Mouse (Mus musculus) myocyte (in vitro differentiated cells): ENCODE data around the gene Pkdcc.

Experiments
- E2F4 ChIP-seq: IDR thresholded peaks from one replicate; pipeline ENCODE4 v1.6.1; 2011; ENCODE audit warnings: mild to moderate bottlenecking, control low read depth, moderate library complexity; ENCODE audit not compliant: insufficient read depth
- POLR2A ChIP-seq: IDR thresholded peaks from one replicate; pipeline ENCODE4 v1.6.1; 2011; ENCODE audit warnings: low read depth, mild to moderate bottlenecking, control low read depth, moderate library complexity; ENCODE audit not compliant: insufficient read length

DNA sequence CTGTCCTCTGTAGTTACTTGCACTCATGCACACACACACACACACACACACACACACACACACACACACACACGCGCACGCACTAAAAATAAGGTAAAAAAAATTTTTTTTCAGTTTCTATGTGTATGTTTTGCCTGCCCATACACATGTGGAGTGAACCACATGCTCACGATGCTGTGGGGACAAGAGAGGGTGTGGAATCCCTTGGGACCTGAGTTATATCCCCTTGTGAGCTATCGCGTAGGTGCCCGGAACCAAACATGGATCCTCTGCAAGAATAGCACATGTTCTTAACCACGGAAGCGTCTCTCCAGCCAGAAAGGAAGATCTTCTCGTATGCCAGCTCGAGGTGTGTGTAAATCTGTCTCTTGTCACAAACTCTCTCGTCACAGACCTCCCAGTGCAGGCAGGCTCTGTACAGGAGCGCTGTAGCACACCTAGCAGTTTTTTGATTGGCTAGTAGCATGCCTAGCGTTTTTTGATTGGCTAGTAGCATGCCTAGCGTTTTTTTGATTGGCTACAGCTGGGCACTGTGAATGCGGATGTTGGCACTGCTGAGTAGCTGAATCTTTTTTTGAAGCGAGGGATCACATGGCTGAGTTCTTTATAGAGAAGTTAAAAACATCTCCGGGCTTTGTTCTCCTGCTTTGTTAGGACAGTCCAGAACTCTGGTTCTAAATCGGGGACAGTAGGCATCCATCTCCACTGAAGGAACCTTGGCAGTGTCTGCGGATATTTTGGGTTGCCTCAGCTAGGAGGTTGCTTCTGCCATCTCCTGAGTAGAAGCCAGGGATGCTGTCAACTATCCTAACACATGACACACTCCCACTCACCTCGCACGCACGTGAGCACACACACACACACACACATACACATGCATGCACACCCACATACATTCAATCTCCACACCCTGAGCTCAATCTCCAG, 52.4 kb downstream of the Pkdcc start:
- TF ChIP-seq POLR2A = no peak
- no peak for TF ChIP-seq E2F4
